Mouse (Mus musculus) CH12.LX (cell line): ENCODE measurements at regions not wholly inside any gene's neighbourhood (a gene's known extent, or its start where the extent isn't known, plus 50 kb on each side); places are given as distances from the start of the nearest gene placed in this dataset.

Source experiments
- DNase-seq: peaks from one replicate; pipeline ENCODE4 v3.0.0-alpha.2; 2013; ENCODE audit errors: extremely low read depth
- H3K27ac ChIP-seq: 2 replicates; pipeline ENCODE4 v1.5.1; 2012; ENCODE audit warnings: low read depth, mild to moderate bottlenecking, control low read depth, moderate library complexity; ENCODE audit not compliant: insufficient read depth
- H3K27me3 ChIP-seq: replicated peaks from 2 replicates; pipeline ENCODE3; 2012; ENCODE audit warnings: inconsistent platforms
- H3K36me3 ChIP-seq, 2 experiments: replicated peaks in 1 of 2; 2 replicates each; pipeline versions ENCODE3 to v1.6.1; 2012; ENCODE audit warnings: inconsistent platforms in 1 of 2, low read length in 1 of 2, mild to moderate bottlenecking in 1 of 2, mixed read lengths in 1 of 2, moderate library complexity in 1 of 2; ENCODE audit not compliant: control insufficient read depth in 1 of 2, insufficient read depth in 1 of 2
- H3K4me1 ChIP-seq, 2 experiments: 2 replicates each; pipeline ENCODE4 v1.6.1; 2012; ENCODE audit warnings: inconsistent platforms in 1 of 2, moderate library complexity in 1 of 2; ENCODE audit not compliant: insufficient read depth in 2 of 2, control insufficient read depth in 1 of 2
- H3K4me2 ChIP-seq: 2 replicates; pipeline ENCODE4 v1.6.1; 2012; ENCODE audit warnings: low read depth, mild to moderate bottlenecking, control low read depth; ENCODE audit not compliant: poor library complexity, insufficient read depth, severe bottlenecking
- H3K4me3 ChIP-seq, 3 experiments: fragments of 150-350 bp in 1 of 3; sonication (generic) in 1 of 3; replicated peaks in 1 of 3; 2 replicates each; pipeline versions ENCODE3 to v1.5.1; 2011 to 2012; ENCODE audit warnings: low read depth in 2 of 3, low read length in 2 of 3, mild to moderate bottlenecking in 2 of 3, moderate library complexity in 2 of 3, control low read depth in 1 of 3, improper control_type of control experiment in 1 of 3, inconsistent platforms in 1 of 3, mixed read lengths in 1 of 3; ENCODE audit not compliant: poor library complexity in 1 of 3
- H3K79me2 ChIP-seq: replicated peaks from 2 replicates; pipeline ENCODE4 v1.6.1; 2012; ENCODE audit warnings: mild to moderate bottlenecking, moderate library complexity; ENCODE audit not compliant: control insufficient read depth, poor library complexity, insufficient read depth, severe bottlenecking; ENCODE audit errors: extremely low read depth
- H3K9ac ChIP-seq: 2 replicates; pipeline ENCODE4 v1.6.1; 2012; ENCODE audit warnings: low read depth, mild to moderate bottlenecking, control low read depth, moderate library complexity; ENCODE audit not compliant: insufficient read depth
- H3K9me3 ChIP-seq: replicated peaks from 2 replicates; pipeline ENCODE3; 2012; ENCODE audit warnings: low read length, inconsistent platforms, mixed read lengths
- BHLHE40 ChIP-seq: IDR thresholded peaks from 2 replicates; pipeline ENCODE4 v1.6.1; 2011; ENCODE audit warnings: mild to moderate bottlenecking, low read depth, low read length, improper control_type of control experiment
- E2F4 ChIP-seq: IDR thresholded peaks from 2 replicates; pipeline ENCODE4 v1.6.1; 2011; ENCODE audit warnings: low read depth, low read length, improper control_type of control experiment; ENCODE audit not compliant: insufficient replicate concordance
- EP300 ChIP-seq: IDR thresholded peaks from 2 replicates; pipeline ENCODE4 v1.6.1; 2011; ENCODE audit warnings: low read length, improper control_type of control experiment
- ETS1 ChIP-seq: conservative IDR thresholded peaks from 2 replicates; pipeline ENCODE4 v1.6.1; 2012; ENCODE audit warnings: low read depth, mild to moderate bottlenecking, inconsistent platforms, low read length, improper control_type of control experiment, moderate library complexity
- GABPA ChIP-seq: IDR thresholded peaks from 2 replicates; pipeline ENCODE4 v1.6.1; 2012; ENCODE audit warnings: low read depth, low read length, improper control_type of control experiment, inconsistent platforms; ENCODE audit not compliant: insufficient replicate concordance
- HCFC1 ChIP-seq: IDR thresholded peaks from 2 replicates; pipeline ENCODE4 v1.6.1; 2012; ENCODE audit warnings: low read depth, mild to moderate bottlenecking, inconsistent platforms, low read length, improper control_type of control experiment
- KAT2A ChIP-seq: IDR thresholded peaks from 2 replicates; pipeline ENCODE4 v1.6.1; 2012; ENCODE audit warnings: low read length, improper control_type of control experiment, inconsistent platforms; ENCODE audit not compliant: insufficient replicate concordance
- MAFK ChIP-seq: IDR thresholded peaks from 2 replicates; pipeline ENCODE4 v1.6.1; 2011; ENCODE audit warnings: low read length, improper control_type of control experiment; ENCODE audit not compliant: insufficient replicate concordance
- MAX ChIP-seq: IDR thresholded peaks from 2 replicates; pipeline ENCODE4 v1.6.1; 2011; ENCODE audit warnings: low read length, improper control_type of control experiment
- MAZ ChIP-seq: IDR thresholded peaks from 2 replicates; pipeline ENCODE4 v1.6.1; 2012; ENCODE audit warnings: low read depth, mild to moderate bottlenecking, inconsistent platforms, low read length, improper control_type of control experiment, moderate library complexity
- MEF2A ChIP-seq: IDR thresholded peaks from 2 replicates; pipeline ENCODE4 v1.6.1; 2014; ENCODE audit warnings: low read depth, mild to moderate bottlenecking, inconsistent platforms, low read length, improper control_type of control experiment, borderline replicate concordance
- MXI1 ChIP-seq: IDR thresholded peaks from 2 replicates; pipeline ENCODE4 v1.6.1; 2011; ENCODE audit warnings: mild to moderate bottlenecking, low read depth, low read length, improper control_type of control experiment
- MYC ChIP-seq: IDR thresholded peaks from 2 replicates; pipeline ENCODE4 v1.6.1; 2011; ENCODE audit warnings: low read depth, mild to moderate bottlenecking, improper control_type of control experiment, low read length
- NELFE ChIP-seq: IDR thresholded peaks from 2 replicates; pipeline ENCODE4 v1.6.1; 2011; ENCODE audit warnings: low read depth, low read length, improper control_type of control experiment
- POLR2A ChIP-seq: IDR thresholded peaks from 2 replicates; pipeline ENCODE4 v1.6.1; 2011; ENCODE audit warnings: low read depth, mild to moderate bottlenecking, improper control_type of control experiment, low read length
- RAD21 ChIP-seq: IDR thresholded peaks from 2 replicates; pipeline ENCODE4 v1.6.1; 2011; ENCODE audit warnings: low read depth, mild to moderate bottlenecking, low read length, improper control_type of control experiment, moderate library complexity
- TCF12 ChIP-seq: IDR thresholded peaks from 2 replicates; pipeline ENCODE4 v1.6.1; 2014; ENCODE audit warnings: low read depth, mild to moderate bottlenecking, inconsistent platforms, low read length, improper control_type of control experiment
- UBTF ChIP-seq: IDR thresholded peaks from 2 replicates; pipeline ENCODE4 v1.6.1; 2012; ENCODE audit warnings: low read depth, mild to moderate bottlenecking, inconsistent platforms, low read length, improper control_type of control experiment, moderate library complexity
- USF2 ChIP-seq: conservative IDR thresholded peaks from 2 replicates; pipeline ENCODE4 v1.6.1; 2011; ENCODE audit warnings: low read depth, low read length, improper control_type of control experiment
- ZC3H11A ChIP-seq: IDR thresholded peaks from 2 replicates; pipeline ENCODE4 v1.6.1; 2012; ENCODE audit warnings: low read depth, mild to moderate bottlenecking, inconsistent platforms, low read length, improper control_type of control experiment
- ZNF384 ChIP-seq: IDR thresholded peaks from 2 replicates; pipeline ENCODE4 v1.6.1; 2012; ENCODE audit warnings: low read depth, low read length, improper control_type of control experiment, inconsistent platforms
- dilution Hi-C: fragments of 300-500 bp; cut with MboI; formaldehyde crosslinking; loops from 2 replicates; pipeline ENCODE4 v1.14.3; 2020; ENCODE audit warnings: low sequenced_read_pairs; ENCODE audit not compliant: extremely low pct_unique_long_range_greater_than_20kb, extremely low pct_ligation_motif_present
- in situ Hi-C: fragments of 300-500 bp; cut with MboI; formaldehyde crosslinking; loops from 3 replicates; pipeline ENCODE4 v1.14.3; 2019; ENCODE audit warnings: low sequenced_read_pairs, low pct_ligation_motif_present, low pct_unique_long_range_greater_than_20kb, mixed read lengths

GRCm38 (mm10) chr14:86473604-86474003 lies 667.4 kb downstream of the Diaph3 start:
- Histone ChIP-seq H3K9ac (no peak overlapping the region), H3K36me3 (no peaks in the 10 kb centered on the region), H3K79me2 (no peaks in the 10 kb centered on the region), H3K4me3 (no peak overlapping the region), H3K4me1 (no peaks in the 10 kb centered on the region), H3K27ac (no peak overlapping the region), H3K9me3 (peaks cover 8% of the 10 kb centered on the region), H3K4me2 (no peak overlapping the region), H3K27me3 (no peaks in the 10 kb centered on the region)
- dilution Hi-C loops (no loop called here), in situ Hi-C loops (no loop called here)
- DNase-seq = no peak
- TF ChIP-seq MYC (no peak), EP300 (no peak), MAX (no peak), TCF12 (no peak), KAT2A (no peak), UBTF (no peak), HCFC1 (no peak), E2F4 (no peak), RAD21 (no peak)

GRCm38 (mm10) chr14:86470462-86470861 lies 670.6 kb downstream of the Diaph3 start:
- no peaks in the 10 kb centered on the region for H3K4me1 ChIP-seq
- in situ Hi-C loops = no loop called here

More at GRCm38 (mm10) chr14:86470462-86470861, 670.6 kb downstream of the Diaph3 start:
- H3K27ac ChIP-seq = no peak overlapping the region
- DNase-seq = no peak
- no peaks in the 10 kb centered on the region for H3K79me2 ChIP-seq
- no peak overlapping the region for H3K4me2 ChIP-seq
- peaks cover 13% of the 10 kb centered on the region for H3K9me3 ChIP-seq
- no peaks in the 10 kb centered on the region for H3K27me3 ChIP-seq
- H3K36me3 ChIP-seq = no peaks in the 10 kb centered on the region
- no peak overlapping the region for H3K4me3 ChIP-seq
- H3K9ac ChIP-seq = no peak overlapping the region
- no peak for TF ChIP-seq MXI1
- no peak for TF ChIP-seq MAZ
- TF ChIP-seq NELFE = no peak
- TF ChIP-seq E2F4 = no peak
- no peak for TF ChIP-seq ZNF384
- TF ChIP-seq ETS1 = no peak
- no peak for TF ChIP-seq UBTF
- TF ChIP-seq POLR2A = no peak
- no peak for TF ChIP-seq BHLHE40
- TF ChIP-seq MEF2A = no peak
- no peak for TF ChIP-seq USF2
- TF ChIP-seq MAFK = no peak
- no peak for TF ChIP-seq ZC3H11A
- no peak for TF ChIP-seq GABPA
- no peak for TF ChIP-seq TCF12
- TF ChIP-seq MYC = no peak
- dilution Hi-C loops = no loop called here
